Mouse (Mus musculus) C2C12 (cell line): ENCODE data around the gene Rims3. TPM values are rescaled to one million over a fixed set of nuclear protein-coding genes. Genes with fewer than 3 reads are reported as not detected.

ENCODE experiments used
- H3K27me3 ChIP-seq: one replicate; pipeline ENCODE4 v1.6.1; 2011; ENCODE audit not compliant: control insufficient read depth, insufficient read depth, insufficient read length
- H3K36me3 ChIP-seq: one replicate; pipeline ENCODE4 v1.6.1; 2011; ENCODE audit not compliant: control insufficient read depth, insufficient read depth
- H3K4me3 ChIP-seq: one replicate; pipeline ENCODE4 v1.5.1; 2011; ENCODE audit warnings: mild to moderate bottlenecking, control low read depth; ENCODE audit not compliant: poor library complexity, insufficient read depth, severe bottlenecking
- H3K79me2 ChIP-seq: one replicate; pipeline ENCODE4 v1.6.1; 2011; ENCODE audit not compliant: control insufficient read depth, insufficient read depth
- H3K79me3 ChIP-seq: one replicate; pipeline ENCODE4 v1.6.1; 2011; ENCODE audit warnings: low read depth, control low read depth
- H3ac ChIP-seq: one replicate; pipeline ENCODE3; 2011; ENCODE audit warnings: low read depth; ENCODE audit not compliant: control insufficient read depth, insufficient read length
- CEBPB ChIP-seq: IDR thresholded peaks from one replicate; pipeline ENCODE4 v1.6.1; 2011; ENCODE audit warnings: low read depth, mild to moderate bottlenecking, control low read depth, moderate library complexity
- CTCF ChIP-seq: IDR thresholded peaks from one replicate; pipeline ENCODE4 v1.5.1; 2011; ENCODE audit not compliant: control insufficient read depth, insufficient read depth, insufficient read length
- FOSL1 ChIP-seq: IDR thresholded peaks from one replicate; pipeline ENCODE4 v1.8.0; 2011; ENCODE audit warnings: mild to moderate bottlenecking, low read length; ENCODE audit not compliant: poor library complexity, insufficient read depth, severe bottlenecking
- MAX ChIP-seq: IDR thresholded peaks from one replicate; pipeline ENCODE4 v1.6.1; 2011; ENCODE audit warnings: mild to moderate bottlenecking, control low read depth
- MYOD1 ChIP-seq: IDR thresholded peaks from one replicate; pipeline ENCODE4 v1.6.1; 2011; ENCODE audit warnings: low read depth; ENCODE audit not compliant: control insufficient read depth, insufficient read length
- MYOG ChIP-seq: IDR thresholded peaks from one replicate; pipeline ENCODE4 v1.6.1; 2011; ENCODE audit not compliant: control insufficient read depth, insufficient read length; ENCODE audit errors: extremely low read depth
- USF1 ChIP-seq: IDR thresholded peaks from one replicate; pipeline ENCODE4 v1.6.1; 2011; ENCODE audit warnings: low read depth, mild to moderate bottlenecking, control low read depth, moderate library complexity
- polyA plus RNA-seq: library from polyadenylated mRNA; unstranded; fragments of >200 nt; fragmentation: generic; extraction: Trizol; gene quantifications from one replicate; pipeline ENCODE4 v1.2.1, GENCODE M21; 2012; ENCODE audit warnings: missing spikeins

Rims3 gene
- polyA plus RNA-seq, 1 experiment: 0.01 TPM

GRCm38 (mm10) chr4:120817002-120817774 lies 37.4 kb upstream of the Rims3 start:
- TF ChIP-seq MAX: no peak
- TF ChIP-seq CEBPB: no peak
- no peak for TF ChIP-seq CTCF

GRCm38 (mm10) chr4:120817951-120818350 lies 36.7 kb upstream of the Rims3 start:
- Histone ChIP-seq H3K4me3 (no peak overlapping the region), H3K36me3 (no peaks in the 10 kb centered on the region), H3ac (no peak overlapping the region), H3K27me3 (no peaks in the 10 kb centered on the region), H3K79me2 (peaks cover 99% of the 10 kb centered on the region), H3K79me3 (peaks cover 87% of the 10 kb centered on the region)
- TF ChIP-seq MAX (no peak), CEBPB (no peak), CTCF (no peak), FOSL1 (no peak), USF1 (no peak), MYOG (no peak), MYOD1 (no peak)

More at GRCm38 (mm10) chr4:120817002-120817774, 37.4 kb upstream of the Rims3 start:
- no peak overlapping the region for H3ac ChIP-seq
- no peaks in the 10 kb centered on the region for H3K27me3 ChIP-seq
- peaks cover 99% of the 10 kb centered on the region for H3K79me2 ChIP-seq
- no peak overlapping the region for H3K4me3 ChIP-seq
- H3K36me3 ChIP-seq: no peaks in the 10 kb centered on the region
- H3K79me3 ChIP-seq: peaks cover 86% of the 10 kb centered on the region

GRCm38 (mm10) chr4:120819296-120819695 lies 35.3 kb upstream of the Rims3 start:
- Histone ChIP-seq H3K4me3 (no peak overlapping the region), H3ac (no peak overlapping the region), H3K36me3 (no peaks in the 10 kb centered on the region), H3K27me3 (no peaks in the 10 kb centered on the region), H3K79me2 (peaks cover 99% of the 10 kb centered on the region), H3K79me3 (peaks cover 87% of the 10 kb centered on the region)
- no peak for TF ChIP-seq USF1

GRCm38 (mm10) chr4:120819871-120820270 lies 34.7 kb upstream of the Rims3 start:
- no peaks in the 10 kb centered on the region for H3K27me3 ChIP-seq
- H3ac ChIP-seq: no peak overlapping the region
- H3K79me3 ChIP-seq: peaks cover 87% of the 10 kb centered on the region
- H3K36me3 ChIP-seq: no peaks in the 10 kb centered on the region
- H3K4me3 ChIP-seq: no peak overlapping the region
- TF ChIP-seq MYOG (no peak), CEBPB (no peak), FOSL1 (no peak), MAX (no peak), MYOD1 (no peak), CTCF (no peak), USF1 (no peak)
- peaks cover 99% of the 10 kb centered on the region for H3K79me2 ChIP-seq

GRCm38 (mm10) chr4:120822191-120822911 lies 32.3 kb upstream of the Rims3 start:
- TF ChIP-seq MYOD1: no peak
- TF ChIP-seq MYOG: no peak
- TF ChIP-seq CTCF: no peak
- TF ChIP-seq FOSL1: no peak
- no peak for TF ChIP-seq CEBPB
- TF ChIP-seq USF1: no peak
- no peak for TF ChIP-seq MAX
- H3ac ChIP-seq: no peak overlapping the region
- H3K27me3 ChIP-seq: no peaks in the 10 kb centered on the region
- peaks cover 77% of the 10 kb centered on the region for H3K79me2 ChIP-seq
- H3K79me3 ChIP-seq: peaks cover 70% of the 10 kb centered on the region
- H3K36me3 ChIP-seq: no peaks in the 10 kb centered on the region
- no peak overlapping the region for H3K4me3 ChIP-seq
